Comparison of ENCODE assay signal across 9 mouse cellular contexts in genomic region chr4:68954322-68954901, GRCm38 (mm10). TPM values are rescaled to one million over a fixed set of nuclear protein-coding genes. Genes with fewer than 3 reads are reported as not detected.
DNase-seq lines count a peak whose midpoint lies in the region; ATAC-seq and TF ChIP-seq lines count a peak whose summit lies in the region.
"Had no signal": no experiment of that assay in that cellular context is flagged by ENCODE, and none has a peak within 500 bp of the region (broad histone marks: within the 10 kb centered on the region; RNA-seq: fewer than 3 reads in every experiment).

Brinp1 (minus strand) TSS chr4:68954397.

- H3K4me3 ChIP-seq in lung, embryonic 14.5 days (ENCODE audit: low read depth, low read length): peak within 1 kb of the TSS; percentile 57

- peak within 1 kb of the TSS; percentile 73 for H3K4me2 ChIP-seq in lung, embryonic 14.5 days

- H3K36me3 ChIP-seq in lung, embryonic 14.5 days (ENCODE audit: insufficient read depth): no peaks in the 10 kb centered on the region

- no peaks in the 10 kb centered on the region for H3K4me1 ChIP-seq in lung, embryonic 14.5 days (ENCODE audit: insufficient read depth)

- 1% methylated on average over 33 of the region's 33 CpGs for WGBS in lung, embryonic 14.5 days

- no peaks in the 10 kb centered on the region for H3K9me3 ChIP-seq in lung, embryonic 14.5 days (ENCODE audit: low read depth, low read length)

- TF ChIP-seq CTCF in lung, embryonic 14.5 days (IDR thresholded peaks at IDR 0.05; ENCODE audit: low read depth): no peak

- peak; percentile 95 for ATAC-seq in lung, embryonic 14.5 days (ENCODE audit: insufficient read depth)
- no peak for ATAC-seq in CD4-positive, CD25-positive, alpha-beta regulatory T cell, adult 4 months

- H3K27ac ChIP-seq in lung, embryonic 14.5 days (ENCODE audit: low read depth): no peak within 1 kb of the TSS

- H3K27me3 ChIP-seq in lung, embryonic 14.5 days (ENCODE audit: insufficient read depth, low read length): no peaks in the 10 kb centered on the region

- peak within 1 kb of the TSS; percentile 53 for H3K9ac ChIP-seq in lung, embryonic 14.5 days

- DNase-seq in kidney, postnatal 10 days: peak; percentile 65
- no peak for DNase-seq in kidney, adult 8-10 months
- DNase-seq in cerebellum, postnatal 10 days: peak; percentile 91 to 96
- DNase-seq in frontal cortex, postnatal 10 days (ENCODE audit: low spot score in 2 of 2): peak; percentile 80 to 87
- peak; percentile 80 to 90 for DNase-seq in layer of hippocampus, postnatal 14 days (ENCODE audit: low spot score in 2 of 2)
- peak; percentile 91 for DNase-seq in lung, embryonic 14.5 days
- peak; percentile 83 for DNase-seq in retina, postnatal 1 day

RNA-seq across cellular contexts. Expression of gene Brinp1, which starts in this region (rescaled TPM):
- 100 to 1,000 TPM; 187 to 213 TPM for total RNA-seq in layer of hippocampus, postnatal 14 days (2021)
- polyA plus RNA-seq in lung, embryonic 14.5 days (2014; fragmentation: Nextera tagmentation; extraction: Ambion mirVana): 16.5 and 16.8 TPM in 2 replicates
- polyA plus RNA-seq in CD4-positive, CD25-positive, alpha-beta regulatory T cell, adult 4 months (2017; shearing (Covaris generic)): not detected
- total RNA-seq: neutrophil, adult 5-6 weeks had no signal

Comparison
In these comparisons a context has a peak if more than half of its experiments do, and no peak if none do; other contexts are left out.
1. RNA of gene Brinp1 (polyA plus RNA-seq): 16.5 to 16.8 TPM in lung, embryonic 14.5 days; not detected in CD4-positive, CD25-positive, alpha-beta regulatory T cell, adult 4 months; every median in the first group is over 10 times any median in the second.
2. DNase-seq: peak in kidney, postnatal 10 days (single experiment), cerebellum, postnatal 10 days (2 of 2), frontal cortex, postnatal 10 days (2 of 2), layer of hippocampus, postnatal 14 days (2 of 2), lung, embryonic 14.5 days (single experiment) and retina, postnatal 1 day (single experiment); none in kidney, adult 8-10 months (0 of 2).